Mouse (Mus musculus): ENCODE measurements around the gene Ppp3ca. TPM values are rescaled to one million over a fixed set of nuclear protein-coding genes. Genes with fewer than 3 reads are reported as not detected.
A peak's percentile ranks its signal among the peaks of the same experiment; 100 is the strongest.

Gene Ppp3ca
- polyA plus RNA-seq, 1 experiment from 2014 or later = 82.4 TPM

DNA sequence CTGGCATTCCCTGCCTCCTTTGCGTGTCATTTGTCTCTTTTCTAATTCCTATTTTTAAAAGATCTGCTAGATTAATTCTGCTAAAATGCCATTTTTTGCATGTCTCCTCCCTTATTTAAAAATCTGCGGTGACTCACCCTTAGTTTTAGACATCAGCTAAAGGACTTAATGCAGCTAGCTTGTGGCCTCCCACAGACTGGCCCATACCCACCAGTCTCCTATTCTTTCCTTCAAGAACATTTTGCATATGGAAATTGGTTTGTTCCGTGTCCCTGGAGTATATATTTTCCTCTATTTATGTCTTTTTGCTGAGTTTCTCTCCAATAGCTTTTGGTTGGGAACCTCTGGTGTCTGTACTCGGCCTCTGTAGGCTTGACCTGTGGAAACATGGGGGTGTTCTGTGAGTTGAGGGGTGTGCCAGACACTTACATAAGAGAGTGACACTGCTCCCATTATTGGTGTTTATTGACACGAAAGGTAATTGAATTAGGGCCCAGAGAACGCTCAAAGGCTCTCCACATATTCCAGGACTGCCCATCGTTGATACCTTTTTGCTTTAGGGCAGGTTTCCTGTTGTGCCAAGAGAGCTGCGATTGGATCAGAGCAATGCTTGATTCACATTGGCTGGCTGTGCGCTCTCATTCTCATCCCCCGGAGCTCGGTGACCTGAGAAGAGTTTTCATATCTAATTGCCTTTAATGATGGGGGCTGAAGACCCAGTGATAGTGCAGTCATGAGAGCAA, 163.2 kb downstream of the Ppp3ca start:
- no peak overlapping the region for H3K4me3 ChIP-seq
- H3K4me2 ChIP-seq = peak overlapping the region; percentile 39
- 24% methylated on average over 11 of the region's 11 CpGs for WGBS
- no peaks in the 10 kb centered on the region for H3K9me3 ChIP-seq (replicated peaks)
- peaks cover 49% of the 10 kb centered on the region for H3K4me1 ChIP-seq
- H3K27ac ChIP-seq = no peak overlapping the region
- no peaks in the 10 kb centered on the region for H3K36me3 ChIP-seq (ENCODE audit: poor library complexity, severe bottlenecking)
- H3K27me3 ChIP-seq = no peaks in the 10 kb centered on the region
- H3K9ac ChIP-seq = no peak overlapping the region
- ATAC-seq = no peak

- H3K4me1 ChIP-seq = peaks cover 47% of the 10 kb centered on the region
- H3K9me3 ChIP-seq (replicated peaks) = no peaks in the 10 kb centered on the region
- H3K27me3 ChIP-seq = no peaks in the 10 kb centered on the region
- no peak overlapping the region for H3K4me3 ChIP-seq
- H3K36me3 ChIP-seq (ENCODE audit: poor library complexity, severe bottlenecking) = no peaks in the 10 kb centered on the region
- no peak overlapping the region for H3K9ac ChIP-seq
- H3K27ac ChIP-seq = no peak overlapping the region; the same call in 1 of the 2 replicates
- H3K4me2 ChIP-seq = peak overlapping the region; percentile 39
- WGBS = 7% methylated on average over 5 of the region's 5 CpGs
- ATAC-seq = peak; percentile 22; the same call in 1 of the 2 replicates
These were observed 164.0 kb downstream of the Ppp3ca start for GRCm38 (mm10) chr3:136833893-136834292.

DNA sequence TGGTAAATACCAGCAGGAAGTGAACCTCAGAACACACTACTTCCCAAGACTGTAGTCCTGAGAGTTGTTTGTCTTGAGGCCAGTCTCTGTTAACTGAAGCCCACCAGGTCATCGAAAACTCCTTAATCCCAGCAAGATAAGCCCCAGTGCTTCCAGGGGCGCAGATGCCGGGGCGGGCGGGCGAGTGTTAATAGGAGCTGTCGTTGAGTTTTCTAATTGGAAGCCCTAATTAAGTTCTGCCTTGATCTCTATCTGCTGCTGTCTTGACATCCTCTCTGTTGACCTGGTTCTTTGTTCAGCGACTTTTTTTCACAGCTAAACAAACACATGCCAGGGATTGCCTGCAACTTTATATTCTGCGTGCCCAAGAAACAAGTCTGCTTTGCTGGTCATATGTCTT, 165.9 kb downstream of the Ppp3ca start:
- Histone ChIP-seq H3K9ac (no peak overlapping the region), H3K4me1 (peaks cover 47% of the 10 kb centered on the region), H3K27ac (peak overlapping the region; percentile 21; the same call in 1 of the 2 replicates), H3K27me3 (no peaks in the 10 kb centered on the region), H3K36me3 (ENCODE audit: poor library complexity, severe bottlenecking) (no peaks in the 10 kb centered on the region), H3K9me3 (replicated peaks) (no peaks in the 10 kb centered on the region), H3K4me2 (peak overlapping the region; percentile 19), H3K4me3 (no peak overlapping the region)
- ATAC-seq = peak; percentile 50; the same call in 1 of the 2 replicates
- WGBS = 1% methylated on average over 9 of the region's 9 CpGs

DNA sequence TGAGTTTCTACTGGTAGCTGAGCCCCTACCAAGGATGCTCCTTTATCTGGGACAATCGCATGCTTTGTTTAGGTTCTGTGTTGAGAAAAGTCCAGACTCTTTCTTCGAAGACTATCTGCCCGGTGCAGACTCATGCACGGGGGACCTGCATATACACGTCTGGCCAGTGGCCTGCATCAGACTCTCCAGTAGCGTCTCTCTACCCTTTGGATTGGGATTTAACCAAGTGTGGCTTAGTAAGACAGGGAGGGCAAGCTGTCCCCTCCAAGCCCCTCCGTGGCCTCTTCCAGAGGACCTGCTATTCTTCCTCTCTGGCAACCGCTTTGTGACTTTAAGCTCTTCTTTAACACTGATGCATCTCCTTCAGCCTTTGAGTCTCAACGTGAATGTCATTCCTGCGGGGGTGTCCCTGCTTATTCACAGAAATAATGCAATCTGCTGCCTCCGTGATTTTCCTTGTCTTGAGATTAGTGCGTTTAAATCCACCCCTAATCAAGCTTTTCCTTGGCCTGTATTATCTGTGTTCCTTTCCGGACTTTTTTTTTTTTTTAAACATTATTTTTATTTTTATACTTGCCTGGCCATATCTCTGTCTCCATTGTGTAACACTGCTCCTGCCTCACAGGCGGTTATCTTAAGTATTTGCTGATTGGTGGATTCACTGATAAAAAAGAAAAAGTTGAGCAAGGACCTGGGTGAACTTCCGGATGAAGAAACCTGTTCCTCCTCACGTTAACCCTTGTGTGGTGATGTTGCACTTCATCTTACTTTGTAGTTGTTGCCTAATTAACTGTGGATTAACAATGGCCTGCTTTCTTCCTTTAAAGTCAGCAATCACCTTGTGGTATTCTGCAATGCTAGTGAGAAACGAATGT, 166.6 kb downstream of the Ppp3ca start:
- Histone ChIP-seq H3K9me3 (replicated peaks) (no peaks in the 10 kb centered on the region), H3K9ac (no peak overlapping the region), H3K4me3 (no peak overlapping the region), H3K4me1 (peaks cover 52% of the 10 kb centered on the region), H3K4me2 (peak overlapping the region; percentile 19), H3K36me3 (ENCODE audit: poor library complexity, severe bottlenecking) (no peaks in the 10 kb centered on the region), H3K27me3 (no peaks in the 10 kb centered on the region), H3K27ac (peak overlapping the region; percentile 21; the same call in 1 of the 2 replicates)
- WGBS = 14% methylated on average over 17 of the region's 17 CpGs
- peak; percentile 20; the same call in 1 of the 2 replicates for ATAC-seq

- ATAC-seq = no peak
- WGBS = 92% methylated on average over 3 of the region's 3 CpGs
- no peaks in the 10 kb centered on the region for H3K36me3 ChIP-seq (ENCODE audit: poor library complexity, severe bottlenecking)
- no peaks in the 10 kb centered on the region for H3K27me3 ChIP-seq
- no peak overlapping the region for H3K9ac ChIP-seq
- H3K9me3 ChIP-seq (replicated peaks) = no peaks in the 10 kb centered on the region
- H3K4me3 ChIP-seq = no peak overlapping the region
- H3K27ac ChIP-seq = no peak overlapping the region
- H3K4me2 ChIP-seq = no peak overlapping the region
- peaks cover 52% of the 10 kb centered on the region for H3K4me1 ChIP-seq
These were observed 167.7 kb downstream of the Ppp3ca start for GRCm38 (mm10) chr3:136837589-136837988.

GRCm38 (mm10) chr3:136841282-136841681, 171.4 kb downstream of the Ppp3ca start:
- Histone ChIP-seq H3K4me2 (no peak overlapping the region), H3K4me3 (no peak overlapping the region), H3K4me1 (peaks cover 37% of the 10 kb centered on the region), H3K9ac (no peak overlapping the region), H3K36me3 (ENCODE audit: poor library complexity, severe bottlenecking) (no peaks in the 10 kb centered on the region), H3K9me3 (replicated peaks) (no peaks in the 10 kb centered on the region), H3K27ac (no peak overlapping the region), H3K27me3 (no peaks in the 10 kb centered on the region)
- no peak for ATAC-seq
- 48% methylated on average over 3 of the region's 3 CpGs for WGBS

- Histone ChIP-seq H3K9me3 (replicated peaks) (no peaks in the 10 kb centered on the region), H3K27ac (no peak overlapping the region), H3K4me2 (no peak overlapping the region), H3K4me3 (no peak overlapping the region), H3K4me1 (peaks cover 29% of the 10 kb centered on the region), H3K36me3 (ENCODE audit: poor library complexity, severe bottlenecking) (no peaks in the 10 kb centered on the region), H3K27me3 (no peaks in the 10 kb centered on the region), H3K9ac (no peak overlapping the region)
- WGBS = 43% methylated on average over 1 of the region's 1 CpGs
- peak; percentile 62 for ATAC-seq
These were observed 172.5 kb downstream of the Ppp3ca start for GRCm38 (mm10) chr3:136842384-136842783.

DNA sequence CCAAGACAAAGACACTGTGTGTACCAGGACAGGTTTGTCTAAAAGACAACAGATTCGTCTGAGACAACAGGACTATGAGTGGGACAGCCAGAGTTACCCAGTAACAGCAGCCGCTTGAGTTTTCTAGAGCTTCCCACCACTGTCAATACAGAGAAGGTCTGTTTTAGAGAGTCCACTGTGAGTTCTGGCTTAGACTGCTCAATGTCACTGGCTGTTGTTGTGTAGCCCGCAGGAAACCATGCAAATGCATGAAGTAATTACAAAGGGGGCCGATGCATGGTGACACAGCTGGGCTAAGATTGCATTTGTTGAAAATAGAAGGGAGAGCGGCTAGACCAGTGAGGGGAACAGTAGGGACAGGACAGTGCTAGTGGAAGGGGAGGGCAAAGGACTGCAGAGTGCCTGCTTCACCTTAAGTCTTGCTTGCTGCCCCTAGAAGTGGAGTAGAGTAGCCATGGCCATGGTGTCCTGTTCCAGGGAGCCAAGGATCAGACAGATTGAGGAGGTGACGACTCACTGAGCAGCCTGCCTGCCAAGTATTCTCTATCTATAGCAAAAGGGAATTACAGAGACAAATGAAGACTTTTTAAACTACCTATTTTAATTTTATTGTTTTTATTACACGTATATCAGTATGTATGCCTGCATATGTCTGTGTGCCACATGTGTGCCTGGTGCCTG, 174.0 kb downstream of the Ppp3ca start:
- Histone ChIP-seq H3K9me3 (replicated peaks) (no peaks in the 10 kb centered on the region), H3K4me1 (peaks cover 29% of the 10 kb centered on the region), H3K36me3 (ENCODE audit: poor library complexity, severe bottlenecking) (no peaks in the 10 kb centered on the region), H3K27ac (no peak overlapping the region), H3K4me2 (no peak overlapping the region), H3K9ac (no peak overlapping the region), H3K4me3 (no peak overlapping the region), H3K27me3 (no peaks in the 10 kb centered on the region)
- 46% methylated on average over 7 of the region's 7 CpGs for WGBS
- peak; percentile 42 for ATAC-seq

DNA sequence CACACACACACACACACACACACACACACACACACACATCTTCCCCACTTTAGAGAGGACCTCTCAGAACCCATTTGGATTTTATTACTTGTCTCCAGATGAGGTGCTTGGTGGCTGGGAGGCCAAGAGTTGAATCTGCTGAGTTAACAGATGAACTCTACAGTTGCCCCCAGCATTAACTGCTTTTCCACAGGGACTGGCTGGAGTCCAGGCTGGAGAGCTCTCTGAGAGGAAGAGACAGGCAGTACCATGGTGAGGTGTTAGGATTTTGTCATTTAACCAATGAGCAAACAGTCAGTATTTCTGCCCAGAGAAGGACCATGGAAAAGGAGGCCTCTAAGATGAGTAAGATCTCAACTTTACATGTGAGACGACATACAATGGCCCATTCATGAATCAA, 179.1 kb downstream of the Ppp3ca start:
- no peak for ATAC-seq
- 79% methylated on average over 1 of the region's 1 CpGs for WGBS
- H3K27ac ChIP-seq = no peak overlapping the region
- no peaks in the 10 kb centered on the region for H3K36me3 ChIP-seq (ENCODE audit: poor library complexity, severe bottlenecking)
- no peak overlapping the region for H3K9ac ChIP-seq
- H3K4me3 ChIP-seq = no peak overlapping the region
- H3K9me3 ChIP-seq (replicated peaks) = no peaks in the 10 kb centered on the region
- no peak overlapping the region for H3K4me2 ChIP-seq
- no peaks in the 10 kb centered on the region for H3K27me3 ChIP-seq
- peaks cover 5% of the 10 kb centered on the region for H3K4me1 ChIP-seq

GRCm38 (mm10) chr3:136852921-136853320, 183.0 kb downstream of the Ppp3ca start:
- H3K9me3 ChIP-seq (replicated peaks) = no peaks in the 10 kb centered on the region

DNA sequence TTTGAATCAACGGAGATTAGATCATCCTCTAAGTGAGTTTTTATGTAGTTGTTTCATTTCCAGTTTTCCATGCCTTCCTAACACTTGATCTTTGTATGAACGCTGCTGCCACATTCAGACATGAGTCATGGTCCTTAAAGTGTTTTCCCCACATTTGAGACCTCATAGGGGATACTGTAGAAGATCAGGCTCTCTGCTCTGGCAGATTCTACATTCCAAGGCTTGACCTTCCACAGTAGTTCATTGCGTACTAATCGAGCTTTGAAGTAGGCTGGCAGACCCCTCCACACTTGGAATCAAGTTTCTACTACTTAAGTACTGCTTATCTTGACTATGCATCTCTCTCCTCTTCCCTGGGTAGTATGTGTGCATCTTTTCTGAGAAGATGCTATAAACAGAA, 183.7 kb downstream of the Ppp3ca start:
- Histone ChIP-seq H3K4me1 (no peaks in the 10 kb centered on the region), H3K9ac (no peak overlapping the region), H3K36me3 (ENCODE audit: poor library complexity, severe bottlenecking) (no peaks in the 10 kb centered on the region), H3K4me3 (no peak overlapping the region), H3K27ac (no peak overlapping the region), H3K27me3 (no peaks in the 10 kb centered on the region), H3K4me2 (no peak overlapping the region), H3K9me3 (replicated peaks) (no peaks in the 10 kb centered on the region)
- ATAC-seq = no peak
- 95% methylated on average over 4 of the region's 4 CpGs for WGBS

More at GRCm38 (mm10) chr3:136852921-136853320, 183.0 kb downstream of the Ppp3ca start:
- H3K4me2 ChIP-seq = no peak overlapping the region
- no peak overlapping the region for H3K9ac ChIP-seq
- no peak for ATAC-seq
- no peaks in the 10 kb centered on the region for H3K4me1 ChIP-seq
- H3K27me3 ChIP-seq = no peaks in the 10 kb centered on the region
- H3K27ac ChIP-seq = no peak overlapping the region
- 90% methylated on average over 6 of the region's 6 CpGs for WGBS
- no peak overlapping the region for H3K4me3 ChIP-seq
- no peaks in the 10 kb centered on the region for H3K36me3 ChIP-seq (ENCODE audit: poor library complexity, severe bottlenecking)

GRCm38 (mm10) chr3:136855996-136856395, 186.1 kb downstream of the Ppp3ca start:
- no peak overlapping the region for H3K4me2 ChIP-seq
- H3K9me3 ChIP-seq (replicated peaks) = no peaks in the 10 kb centered on the region
- H3K36me3 ChIP-seq (ENCODE audit: poor library complexity, severe bottlenecking) = no peaks in the 10 kb centered on the region
- ATAC-seq = no peak
- no peak overlapping the region for H3K27ac ChIP-seq
- H3K4me1 ChIP-seq = no peaks in the 10 kb centered on the region
- no peaks in the 10 kb centered on the region for H3K27me3 ChIP-seq
- H3K9ac ChIP-seq = no peak overlapping the region
- no peak overlapping the region for H3K4me3 ChIP-seq
- WGBS = 93% methylated on average over 4 of the region's 4 CpGs

All from forebrain, embryonic 13.5 days (tissue).